Mouse (Mus musculus) stomach, embryonic 14.5 days (tissue): ENCODE data around the gene Fem1a. TPM values are rescaled to one million over a fixed set of nuclear protein-coding genes. Genes with fewer than 3 reads are reported as not detected.

Experiments used
- ATAC-seq: fragments of 200-750 bp; cut with Nextera tagmentation; 2 replicates; pipeline ENCODE4 v1.8.0; 2017; ENCODE audit warnings: low read depth, moderate TSS enrichment; ENCODE audit not compliant: insufficient number of reproducible peaks, insufficient read depth, low FRiP score
- H3K27ac ChIP-seq: fragments of 300-500 bp; sonication (generic); 2 replicates; pipeline ENCODE4 v1.5.1; 2014; ENCODE audit warnings: mild to moderate bottlenecking, low read length, moderate library complexity, mixed read lengths
- H3K27me3 ChIP-seq: fragments of 300-500 bp; sonication (generic); 2 replicates; pipeline ENCODE4 v1.6.1; 2014; ENCODE audit warnings: low read length, control low read depth, mixed read lengths; ENCODE audit not compliant: control insufficient read depth, insufficient read depth
- H3K36me3 ChIP-seq: fragments of 300-500 bp; sonication (generic); 2 replicates; pipeline ENCODE4 v1.6.1; 2014; ENCODE audit warnings: mild to moderate bottlenecking, control low read depth, low read length, moderate library complexity, mixed read lengths; ENCODE audit not compliant: control insufficient read depth, insufficient read depth
- H3K4me1 ChIP-seq: fragments of 300-500 bp; sonication (generic); 2 replicates; pipeline ENCODE4 v1.6.1; 2014; ENCODE audit warnings: low read length, control low read depth, mixed read lengths; ENCODE audit not compliant: control insufficient read depth, insufficient read depth
- H3K4me2 ChIP-seq: fragments of 300-500 bp; sonication (generic); replicated peaks from 2 replicates; pipeline ENCODE4 v1.6.1; 2014; ENCODE audit warnings: low read depth, low read length, control low read depth
- H3K4me3 ChIP-seq: fragments of 300-500 bp; sonication (generic); 2 replicates; pipeline ENCODE4 v1.5.1; 2014; ENCODE audit warnings: low read depth, low read length, control low read depth
- H3K9ac ChIP-seq: fragments of 300-500 bp; sonication (generic); replicated peaks from 2 replicates; pipeline ENCODE4 v1.6.1; 2014; ENCODE audit warnings: low read depth, mild to moderate bottlenecking, control low read depth, low read length, moderate library complexity, mixed read lengths
- H3K9me3 ChIP-seq: fragments of 300-500 bp; sonication (generic); 2 replicates; pipeline ENCODE4 v1.6.1; 2016; ENCODE audit warnings: low read depth, low read length, control low read depth; ENCODE audit not compliant: control insufficient read depth
- WGBS: fragments of 180-500 bp; shearing (Covaris S2); extraction: QIAGEN DNeasy Blood & Tissue Kit; methylation state at CpG from one replicate; pipeline ENCODE4 v1.1.7; 2014; 5-methylcytosine and 5-hydroxymethylcytosine counted together
- polyA plus RNA-seq: library from polyadenylated mRNA; unstranded; fragments of >200 nt; fragmentation: Nextera tagmentation; extraction: Ambion mirVana; gene quantifications from 2 replicates; pipeline ENCODE4 v1.2.1, GENCODE M21; 2014

The Fem1a gene
- polyA plus RNA-seq, 1 experiment from 2014 or later, result 13.5 TPM

GRCm38 (mm10) chr17:56294241-56294640, 37.6 kb downstream of the Fem1a start:
- WGBS, result 92% methylated on average over 19 of the region's 19 CpGs
- Histone ChIP-seq H3K9me3 (no peaks in the 10 kb centered on the region), H3K4me2 (no peak overlapping the region), H3K4me1 (peaks cover 12% of the 10 kb centered on the region), H3K27me3 (no peaks in the 10 kb centered on the region), H3K27ac (no peak overlapping the region), H3K9ac (no peak overlapping the region), H3K4me3 (no peak overlapping the region), H3K36me3 (no peaks in the 10 kb centered on the region)
- ATAC-seq, result no peak

GRCm38 (mm10) chr17:56296201-56296600, 39.6 kb downstream of the Fem1a start:
- H3K9ac ChIP-seq, result no peak overlapping the region
- no peaks in the 10 kb centered on the region for H3K9me3 ChIP-seq
- no peak overlapping the region for H3K4me3 ChIP-seq
- H3K4me1 ChIP-seq, result peaks cover 4% of the 10 kb centered on the region; the same call in 1 of the 2 replicates
- no peak for ATAC-seq
- H3K27ac ChIP-seq, result no peak overlapping the region
- H3K27me3 ChIP-seq, result no peaks in the 10 kb centered on the region
- WGBS, result 68% methylated on average over 1 of the region's 1 CpGs
- H3K4me2 ChIP-seq, result no peak overlapping the region
- no peaks in the 10 kb centered on the region for H3K36me3 ChIP-seq

- H3K4me2 ChIP-seq, result no peak overlapping the region
- no peaks in the 10 kb centered on the region for H3K9me3 ChIP-seq
- no peak overlapping the region for H3K9ac ChIP-seq
- no peaks in the 10 kb centered on the region for H3K36me3 ChIP-seq
- no peak for ATAC-seq
- WGBS, result 100% methylated on average over 1 of the region's 1 CpGs
- no peak overlapping the region for H3K4me3 ChIP-seq
- H3K27ac ChIP-seq, result no peak overlapping the region
- H3K27me3 ChIP-seq, result no peaks in the 10 kb centered on the region
- peaks cover 7% of the 10 kb centered on the region; the same call in 1 of the 2 replicates for H3K4me1 ChIP-seq
Measured at GRCm38 (mm10) chr17:56298238-56298637, 41.6 kb downstream of the Fem1a start.

GRCm38 (mm10) chr17:56300186-56300585, 43.6 kb downstream of the Fem1a start, which contains the start of gene Arrdc5:
Gene Arrdc5, minus strand, starts transcription at chr17:56300286.
- ATAC-seq, result no peak

GRCm38 (mm10) chr17:56302363-56302996, 45.9 kb downstream of the Fem1a start:
- peak overlapping the region; percentile 98 for H3K4me2 ChIP-seq
- H3K9me3 ChIP-seq, result no peaks in the 10 kb centered on the region
- H3K4me3 ChIP-seq, result peak overlapping the region; percentile 76; the same call in 1 of the 2 replicates
- peaks cover 34% of the 10 kb centered on the region for H3K4me1 ChIP-seq
- WGBS, result 31% methylated on average over 13 of the region's 13 CpGs
- peak overlapping the region; percentile 71 for H3K27ac ChIP-seq
- H3K36me3 ChIP-seq, result no peaks in the 10 kb centered on the region; the same call in 1 of the 2 replicates
- no peak overlapping the region; the same call in 1 of the 2 replicates for H3K9ac ChIP-seq
- H3K27me3 ChIP-seq, result no peaks in the 10 kb centered on the region
- 0 out of 2 replicates have a peak, but pooled peaks have one; percentile 2 for ATAC-seq

More at GRCm38 (mm10) chr17:56300186-56300585, 43.6 kb downstream of the Fem1a start, which contains the start of gene Arrdc5:
- Histone ChIP-seq H3K4me2 (no peak within 1 kb of the TSS), H3K27ac (no peak within 1 kb of the TSS), H3K36me3 (no peaks in the 10 kb centered on the region), H3K27me3 (no peaks in the 10 kb centered on the region), H3K4me3 (no peak within 1 kb of the TSS), H3K9ac (no peak within 1 kb of the TSS), H3K9me3 (no peaks in the 10 kb centered on the region), H3K4me1 (peaks cover 14% of the 10 kb centered on the region)
- 90% methylated on average over 9 of the region's 9 CpGs for WGBS

GRCm38 (mm10) chr17:56303160-56303846, 46.7 kb downstream of the Fem1a start, which contains the start of gene Uhrf1:
Gene Uhrf1, plus strand, starts transcription at chr17:56303321.
- Histone ChIP-seq H3K9ac (peak within 1 kb of the TSS; percentile 78), H3K4me3 (peak within 1 kb of the TSS; percentile 76), H3K27me3 (no peaks in the 10 kb centered on the region), H3K4me1 (peaks cover 34% of the 10 kb centered on the region), H3K9me3 (no peaks in the 10 kb centered on the region), H3K4me2 (peak within 1 kb of the TSS; percentile 98), H3K36me3 (peaks cover 6% of the 10 kb centered on the region), H3K27ac (peak within 1 kb of the TSS; percentile 89)
- ATAC-seq, result peak; percentile 88
- under 1% methylated on average over 43 of the region's 43 CpGs for WGBS

GRCm38 (mm10) chr17:56303847-56304586, 47.4 kb downstream of the Fem1a start:
- Histone ChIP-seq H3K9ac (peak overlapping the region; percentile 78), H3K4me2 (peak overlapping the region; percentile 98), H3K9me3 (no peaks in the 10 kb centered on the region), H3K4me1 (peaks cover 34% of the 10 kb centered on the region), H3K27me3 (no peaks in the 10 kb centered on the region), H3K27ac (peak overlapping the region; percentile 89), H3K4me3 (peak overlapping the region; percentile 76), H3K36me3 (peaks cover 13% of the 10 kb centered on the region)
- under 1% methylated on average over 68 of the region's 68 CpGs for WGBS
- ATAC-seq, result peak; percentile 93

GRCm38 (mm10) chr17:56304718-56305117, 48.1 kb downstream of the Fem1a start:
- Histone ChIP-seq H3K27ac (no peak overlapping the region), H3K9me3 (no peaks in the 10 kb centered on the region), H3K4me2 (peak overlapping the region; percentile 98), H3K27me3 (no peaks in the 10 kb centered on the region), H3K4me1 (peaks cover 34% of the 10 kb centered on the region), H3K9ac (peak overlapping the region; percentile 78), H3K36me3 (peaks cover 20% of the 10 kb centered on the region), H3K4me3 (peak overlapping the region; percentile 76)
- WGBS, result 10% methylated on average over 11 of the region's 11 CpGs
- ATAC-seq, result no peak
